ENCODE assay signal across 9 mouse cellular contexts in genomic region chr7:96142973-96143596, GRCm38 (mm10). TPM values are rescaled to one million over a fixed set of nuclear protein-coding genes. Genes with fewer than 3 reads are reported as not detected.
DNase-seq lines count a peak whose midpoint lies in the region; TF ChIP-seq lines count a peak whose summit lies in the region.
"Had no signal": no experiment of that assay in that cellular context is flagged by ENCODE, and none has a peak within 500 bp of the region (broad histone marks: within the 10 kb centered on the region; RNA-seq: fewer than 3 reads in every experiment).

No protein-coding gene starts in this region.

- no peak overlapping the region for H3K9ac ChIP-seq in heart, adult 2 months (ENCODE audit: low read depth, low read length)
- H3K9ac ChIP-seq: neural tube, embryonic 13.5 days had no signal

- 54% methylated on average over 3 of the region's 3 CpGs for WGBS in heart, adult 2 months

- intact Hi-C loops in left cerebral cortex, postnatal 14 days (cut with DNase I), result no loop called here
- intact Hi-C loops in heart, adult 2 months (cut with DNase I), result loop anchor here (5.0 kb wide), 1 partner anchor 66 kb away; no protein-coding TSS in a partner anchor

- TF ChIP-seq EP300 in heart, adult 2 months (IDR thresholded peaks at IDR 0.05; ENCODE audit: insufficient read depth, low read depth, low read length), result peak; percentile 53; the same call in 1 of the 2 replicates

- no peak overlapping the region for H3K4me3 ChIP-seq in brown adipose tissue, adult 24 weeks (ENCODE audit: insufficient read depth, low read depth, low read length)
- no peak overlapping the region for H3K4me3 ChIP-seq in heart, adult 2 months
- H3K4me3 ChIP-seq: neural tube, embryonic 13.5 days had no signal

- DNase-seq in left cerebral cortex, postnatal 14 days (ENCODE audit: low spot score in 2 of 2), result peak; percentile 11 to 13
- DNase-seq in left cerebral cortex, adult 18-20 months (ENCODE audit: low spot score in 2 of 2), result no peak
- DNase-seq in heart, adult 2 months, result peak; percentile 74 to 87
- DNase-seq in layer of hippocampus, postnatal 10 days (ENCODE audit: low spot score in 2 of 2), result peak; percentile 67 to 75
- DNase-seq in testis, postnatal 10 days (ENCODE audit: low spot score), result peak; percentile 46
- DNase-seq in embryo, embryonic 10 days (ENCODE audit: low spot score), result no peak
- no peak for DNase-seq in natural killer cell, adult 2 months (ENCODE audit: low spot score in 2 of 2)

- no peaks in the 10 kb centered on the region for H3K4me1 ChIP-seq in brown adipose tissue, adult 24 weeks (ENCODE audit: control insufficient read depth, insufficient read depth, insufficient read length, low read length)
- peaks cover 4% of the 10 kb centered on the region; the same call in 1 of the 2 replicates for H3K4me1 ChIP-seq in heart, adult 2 months (ENCODE audit: control insufficient read depth, insufficient read depth, low read length)
- H3K4me1 ChIP-seq: neural tube, embryonic 13.5 days had no signal

- TF ChIP-seq POLR2A in heart, adult 2 months (IDR thresholded peaks at IDR 0.05; ENCODE audit: insufficient read depth, low read depth, low read length), result no peak

- no peaks in the 10 kb centered on the region for H3K27me3 ChIP-seq in heart, adult 2 months (ENCODE audit: control insufficient read depth, insufficient read depth, low read length)
- H3K27me3 ChIP-seq: neural tube, embryonic 13.5 days had no signal

- H3K27ac ChIP-seq in brown adipose tissue, adult 24 weeks (replicated peaks; ENCODE audit: low read depth, low read length), result 0 out of 2 replicates have a peak overlapping the region, but pooled peaks have one; percentile 43
- H3K27ac ChIP-seq in heart, adult 2 months, result peak overlapping the region; percentile 76
- H3K27ac ChIP-seq: neural tube, embryonic 13.5 days had no signal

- no peaks in the 10 kb centered on the region for H3K79me2 ChIP-seq in heart, adult 2 months (replicated peaks; ENCODE audit: control insufficient read depth, insufficient read depth, low read length)

- no peak for TF ChIP-seq CTCF in heart, adult 2 months (IDR thresholded peaks at IDR 0.05)

- H3K36me3 ChIP-seq in heart, adult 2 months (ENCODE audit: control insufficient read depth, insufficient read depth, low read length), result peaks cover 4% of the 10 kb centered on the region; the same call in 1 of the 2 replicates
- H3K36me3 ChIP-seq: neural tube, embryonic 13.5 days had no signal

RNA-seq across cellular contexts. Expression of gene Tenm4, which starts 28.0 kb away (rescaled TPM):
- 100 to 1,000 TPM; 117 to 118 TPM for total RNA-seq in left cerebral cortex, postnatal 14 days (2021)
- total RNA-seq in left cerebral cortex, adult 18-20 months (2021), result 100 to 1,000 TPM; 126 to 135 TPM
- polyA plus RNA-seq in brown adipose tissue, adult 24 weeks (2012; ENCODE audit: insufficient read depth, insufficient read length, missing spikeins), result 9.8 and 10.9 TPM in 2 replicates
- 1 to 10 TPM in 1 of 2 experiments, under 1 TPM in 1; 0.34 to 1.3 TPM for total RNA-seq in heart, adult 2 months (2021)
- polyA plus RNA-seq in heart, adult 2 months (2012; rRNA removed), result 0.67 and 0.74 TPM in 2 replicates
- 100 to 1,000 TPM; 130 to 149 TPM for total RNA-seq in layer of hippocampus, postnatal 10 days (2021)

Comparison
In these comparisons a context has a peak if more than half of its experiments do, and no peak if none do; other contexts are left out.
1. DNase-seq: peak in left cerebral cortex, postnatal 14 days (2 of 2), heart, adult 2 months (2 of 2), layer of hippocampus, postnatal 10 days (2 of 2) and testis, postnatal 10 days (single experiment); none in left cerebral cortex, adult 18-20 months (0 of 2), embryo, embryonic 10 days (single experiment) and natural killer cell, adult 2 months (0 of 2).
2. RNA of gene Tenm4, which starts 28.0 kb away (total RNA-seq): 130 to 149 TPM in layer of hippocampus, postnatal 10 days, 126 to 135 TPM in left cerebral cortex, adult 18-20 months and 117 to 118 TPM in left cerebral cortex, postnatal 14 days; 0.34 to 1.3 TPM in heart, adult 2 months; every median in the first group is over 10 times any median in the second.